Mouse (Mus musculus) C2C12 (cell line): ENCODE measurements around the gene Gng7. TPM values are rescaled to one million over a fixed set of nuclear protein-coding genes. Genes with fewer than 3 reads are reported as not detected.

ENCODE experiments used
- H3K27me3 ChIP-seq: one replicate; pipeline ENCODE4 v1.6.1; 2011; ENCODE audit not compliant: control insufficient read depth, insufficient read depth, insufficient read length
- H3K36me3 ChIP-seq: one replicate; pipeline ENCODE4 v1.6.1; 2011; ENCODE audit not compliant: control insufficient read depth, insufficient read depth
- H3K4me3 ChIP-seq: one replicate; pipeline ENCODE4 v1.5.1; 2011; ENCODE audit warnings: mild to moderate bottlenecking, control low read depth; ENCODE audit not compliant: poor library complexity, insufficient read depth, severe bottlenecking
- H3K79me2 ChIP-seq: one replicate; pipeline ENCODE4 v1.6.1; 2011; ENCODE audit not compliant: control insufficient read depth, insufficient read depth
- H3K79me3 ChIP-seq: one replicate; pipeline ENCODE4 v1.6.1; 2011; ENCODE audit warnings: low read depth, control low read depth
- H3ac ChIP-seq: one replicate; pipeline ENCODE3; 2011; ENCODE audit warnings: low read depth; ENCODE audit not compliant: control insufficient read depth, insufficient read length
- CEBPB ChIP-seq: IDR thresholded peaks from one replicate; pipeline ENCODE4 v1.6.1; 2011; ENCODE audit warnings: low read depth, mild to moderate bottlenecking, control low read depth, moderate library complexity
- CTCF ChIP-seq: IDR thresholded peaks from one replicate; pipeline ENCODE4 v1.5.1; 2011; ENCODE audit not compliant: control insufficient read depth, insufficient read depth, insufficient read length
- FOSL1 ChIP-seq: IDR thresholded peaks from one replicate; pipeline ENCODE4 v1.8.0; 2011; ENCODE audit warnings: mild to moderate bottlenecking, low read length; ENCODE audit not compliant: poor library complexity, insufficient read depth, severe bottlenecking
- MAX ChIP-seq: IDR thresholded peaks from one replicate; pipeline ENCODE4 v1.6.1; 2011; ENCODE audit warnings: mild to moderate bottlenecking, control low read depth
- MYOD1 ChIP-seq: IDR thresholded peaks from one replicate; pipeline ENCODE4 v1.6.1; 2011; ENCODE audit warnings: low read depth; ENCODE audit not compliant: control insufficient read depth, insufficient read length
- MYOG ChIP-seq: IDR thresholded peaks from one replicate; pipeline ENCODE4 v1.6.1; 2011; ENCODE audit not compliant: control insufficient read depth, insufficient read length; ENCODE audit errors: extremely low read depth
- USF1 ChIP-seq: IDR thresholded peaks from one replicate; pipeline ENCODE4 v1.6.1; 2011; ENCODE audit warnings: low read depth, mild to moderate bottlenecking, control low read depth, moderate library complexity
- polyA plus RNA-seq: library from polyadenylated mRNA; unstranded; fragments of >200 nt; fragmentation: generic; extraction: Trizol; gene quantifications from one replicate; pipeline ENCODE4 v1.2.1, GENCODE M21; 2012; ENCODE audit warnings: missing spikeins

Gene Gng7
- polyA plus RNA-seq, 1 experiment = 0.25 TPM

DNA sequence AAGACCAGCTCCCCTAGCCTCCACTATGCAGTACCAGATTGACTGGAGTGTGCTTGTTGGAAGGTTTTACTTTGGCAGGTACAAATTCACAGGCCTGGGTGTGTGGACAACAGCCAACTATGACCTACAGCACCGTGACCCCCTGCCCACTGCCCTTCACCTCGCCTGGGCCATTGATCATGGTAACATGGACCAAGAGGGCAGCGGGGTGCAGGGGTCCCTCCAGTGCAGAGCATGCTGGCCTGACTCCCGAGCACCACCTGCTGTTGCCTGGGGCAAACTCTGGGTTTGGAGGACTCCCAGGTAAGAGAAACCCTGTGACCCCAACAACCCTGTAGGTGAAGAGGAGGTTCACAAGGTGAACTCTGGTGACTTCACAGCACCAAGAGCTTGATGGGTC lies 57.0 kb downstream of the Gng7 start:
- Histone ChIP-seq H3K27me3 (no peaks in the 10 kb centered on the region), H3K4me3 (no peak overlapping the region), H3K36me3 (no peaks in the 10 kb centered on the region), H3K79me2 (no peaks in the 10 kb centered on the region), H3K79me3 (no peaks in the 10 kb centered on the region), H3ac (no peak overlapping the region)
- TF ChIP-seq MAX = no peak

DNA sequence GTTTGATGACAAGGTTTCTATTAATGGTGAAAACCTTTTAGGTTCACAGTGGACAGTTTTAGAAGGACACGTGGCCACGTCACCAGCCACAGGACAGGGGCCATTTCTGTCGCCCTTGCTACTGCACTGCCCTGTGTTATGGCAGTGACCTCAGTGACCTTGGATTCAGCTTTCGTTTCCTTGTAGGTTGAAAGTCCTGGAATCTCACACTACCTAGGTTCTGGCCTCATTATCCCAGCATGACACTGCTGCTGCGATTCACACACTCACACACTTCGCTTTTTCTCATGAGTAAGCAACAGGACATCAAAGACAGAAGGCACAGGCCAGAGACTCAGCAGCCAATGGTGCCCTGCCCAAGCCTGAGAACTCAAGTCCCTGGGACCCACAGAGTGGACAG lies 57.8 kb downstream of the Gng7 start:
- Histone ChIP-seq H3ac (no peak overlapping the region), H3K79me2 (no peaks in the 10 kb centered on the region), H3K27me3 (no peaks in the 10 kb centered on the region), H3K4me3 (no peak overlapping the region), H3K79me3 (no peaks in the 10 kb centered on the region), H3K36me3 (no peaks in the 10 kb centered on the region)
- TF ChIP-seq CTCF (no peak), MYOD1 (no peak), CEBPB (no peak), USF1 (no peak), MAX (no peak), FOSL1 (no peak), MYOG (no peak)

DNA sequence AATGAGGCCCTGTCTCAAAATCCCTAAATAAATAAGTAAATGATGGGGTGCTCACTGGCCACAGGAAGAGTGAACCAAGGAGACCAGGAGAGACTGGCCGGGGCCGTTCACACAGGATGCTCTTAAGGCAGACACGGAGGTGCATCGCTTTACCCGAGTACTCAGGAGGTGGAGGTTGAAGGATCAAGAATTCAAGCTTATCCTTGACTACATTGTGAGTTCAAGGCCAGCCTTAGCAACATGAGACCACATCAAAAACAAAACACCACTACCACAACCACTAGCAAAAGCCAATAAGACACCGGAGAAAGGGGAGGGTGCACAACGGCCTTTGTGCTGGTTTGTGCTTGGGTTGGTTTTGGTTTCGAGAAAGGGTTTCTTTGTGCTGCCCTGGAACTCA lies 58.4 kb downstream of the Gng7 start:
- H3K79me3 ChIP-seq = no peaks in the 10 kb centered on the region
- H3K36me3 ChIP-seq = no peaks in the 10 kb centered on the region
- no peak overlapping the region for H3ac ChIP-seq
- no peak for TF ChIP-seq USF1
- TF ChIP-seq MYOG = no peak
- TF ChIP-seq MYOD1 = no peak
- no peak for TF ChIP-seq FOSL1
- TF ChIP-seq CEBPB = no peak
- no peak for TF ChIP-seq CTCF
- no peak for TF ChIP-seq MAX
- no peaks in the 10 kb centered on the region for H3K79me2 ChIP-seq
- no peaks in the 10 kb centered on the region for H3K27me3 ChIP-seq
- no peak overlapping the region for H3K4me3 ChIP-seq

DNA sequence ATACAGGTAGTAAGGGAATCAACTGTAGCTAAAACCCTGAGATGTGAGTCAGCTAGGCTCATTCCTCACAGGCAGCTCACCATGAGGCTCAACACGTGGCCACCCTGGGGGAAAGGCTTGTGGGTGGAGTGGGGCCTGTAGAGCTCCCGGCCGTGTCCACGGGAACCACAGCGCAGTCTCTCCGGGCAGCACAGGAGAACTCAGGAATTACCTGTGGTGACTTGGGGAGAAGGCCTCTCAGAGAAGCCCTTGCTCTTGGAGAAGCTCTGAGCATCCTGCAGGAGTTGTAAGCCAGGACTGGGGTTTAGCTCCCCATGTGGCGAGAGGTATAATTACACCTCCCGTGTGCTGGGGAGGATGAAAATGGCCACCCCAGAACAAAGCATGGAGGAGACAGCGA lies 59.2 kb downstream of the Gng7 start:
- Histone ChIP-seq H3K27me3 (no peaks in the 10 kb centered on the region), H3K79me2 (no peaks in the 10 kb centered on the region), H3K79me3 (no peaks in the 10 kb centered on the region), H3K36me3 (no peaks in the 10 kb centered on the region), H3K4me3 (no peak overlapping the region), H3ac (peak overlapping the region; percentile 33)
- TF ChIP-seq USF1 = peak; percentile 77
- TF ChIP-seq MYOD1 = no peak
- peak; percentile 46 for TF ChIP-seq CTCF
- no peak for TF ChIP-seq MYOG
- TF ChIP-seq CEBPB = no peak
- peak; percentile 97 for TF ChIP-seq MAX
- no peak for TF ChIP-seq FOSL1

DNA sequence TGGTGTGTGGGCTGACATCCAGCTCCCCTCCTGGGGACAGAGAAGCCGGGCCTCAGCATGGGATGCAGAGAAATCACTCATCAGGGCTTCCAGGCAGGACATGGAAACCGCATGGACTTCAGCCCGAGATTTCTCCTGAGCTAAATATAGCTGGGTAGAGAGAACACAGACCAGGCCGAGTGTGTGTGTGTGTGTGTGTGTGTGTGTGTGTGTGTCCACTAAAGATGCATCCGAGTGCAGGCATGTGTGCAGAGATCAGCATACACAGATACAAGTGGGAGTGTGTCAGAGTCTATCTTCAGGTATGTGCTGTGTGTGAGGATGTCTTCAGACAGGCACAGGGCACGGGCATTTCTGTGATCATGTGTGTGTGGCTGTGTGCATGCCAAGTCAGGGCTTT lies 59.9 kb downstream of the Gng7 start:
- TF ChIP-seq CTCF (no peak), MYOG (no peak), FOSL1 (no peak), MYOD1 (no peak), MAX (no peak), CEBPB (no peak), USF1 (no peak)
- H3K36me3 ChIP-seq = no peaks in the 10 kb centered on the region
- no peaks in the 10 kb centered on the region for H3K79me3 ChIP-seq
- H3K27me3 ChIP-seq = no peaks in the 10 kb centered on the region
- H3ac ChIP-seq = no peak overlapping the region
- no peak overlapping the region for H3K4me3 ChIP-seq
- no peaks in the 10 kb centered on the region for H3K79me2 ChIP-seq

DNA sequence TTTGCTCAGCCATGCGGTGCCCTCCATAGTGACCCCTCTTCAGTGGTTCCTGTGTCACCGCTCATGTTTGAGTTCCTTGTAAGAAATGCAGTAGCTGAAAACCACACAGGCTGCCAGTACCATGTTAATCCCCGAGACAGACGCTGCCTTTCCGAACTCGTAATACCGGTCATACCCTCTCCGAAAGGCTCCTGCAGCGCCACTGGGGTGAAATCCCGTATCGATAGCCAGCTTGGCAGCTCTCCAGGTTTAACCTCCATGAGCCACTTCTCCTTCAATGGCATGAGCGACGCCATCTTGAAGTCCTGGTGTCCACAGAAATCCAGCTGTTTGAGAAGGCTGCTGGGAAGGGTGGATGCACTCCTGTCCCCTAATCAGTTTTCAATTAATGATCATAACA lies 60.3 kb downstream of the Gng7 start:
- TF ChIP-seq USF1 = no peak
- no peak for TF ChIP-seq FOSL1
- TF ChIP-seq MAX = no peak
- TF ChIP-seq CEBPB = no peak
- no peak for TF ChIP-seq MYOG
- TF ChIP-seq CTCF = no peak
- no peak for TF ChIP-seq MYOD1
- Histone ChIP-seq H3ac (no peak overlapping the region), H3K79me3 (no peaks in the 10 kb centered on the region), H3K79me2 (no peaks in the 10 kb centered on the region), H3K4me3 (no peak overlapping the region), H3K36me3 (no peaks in the 10 kb centered on the region), H3K27me3 (no peaks in the 10 kb centered on the region)
